Mouse (Mus musculus) liver, postnatal 0 days (tissue): Measurements from ENCODE around the gene Ndufs8. TPM values are rescaled to one million over a fixed set of nuclear protein-coding genes. Genes with fewer than 3 reads are reported as not detected.

Experiments
- ATAC-seq: fragments of 200-750 bp; cut with Nextera tagmentation; 2 replicates; pipeline ENCODE4 v1.8.0; 2017; ENCODE audit warnings: mild to moderate bottlenecking, moderate library complexity
- DNase-seq: peaks from one replicate; pipeline ENCODE4 v3.0.0-alpha.2; 2016
- H3K27ac ChIP-seq: fragments of 300-500 bp; sonication (generic); 2 replicates; pipeline ENCODE4 v1.5.1; 2014; ENCODE audit warnings: antibody characterized with exemption, moderate library complexity, mild to moderate bottlenecking, low read depth
- H3K27me3 ChIP-seq: fragments of 300-500 bp; sonication (generic); 2 replicates; pipeline ENCODE4 v1.6.1; 2014; ENCODE audit warnings: low read length, control low read depth, mixed read lengths; ENCODE audit not compliant: insufficient read depth
- H3K36me3 ChIP-seq: fragments of 300-500 bp; sonication (generic); replicated peaks from 2 replicates; pipeline ENCODE4 v1.6.1; 2014; ENCODE audit warnings: mild to moderate bottlenecking, control low read depth, low read length, moderate library complexity, mixed read lengths; ENCODE audit not compliant: insufficient read depth
- H3K4me1 ChIP-seq: fragments of 300-500 bp; sonication (generic); 2 replicates; pipeline ENCODE4 v1.6.1; 2014; ENCODE audit warnings: antibody characterized with exemption, mild to moderate bottlenecking, control low read depth; ENCODE audit not compliant: insufficient read depth
- H3K4me2 ChIP-seq: fragments of 300-500 bp; sonication (generic); 2 replicates; pipeline ENCODE4 v1.6.1; 2014; ENCODE audit warnings: low read depth, mild to moderate bottlenecking, low read length, moderate library complexity, mixed read lengths
- H3K4me3 ChIP-seq: fragments of 300-500 bp; sonication (generic); 2 replicates; pipeline ENCODE4 v1.5.1; 2014; ENCODE audit warnings: low read depth, low read length
- H3K9ac ChIP-seq: fragments of 300-500 bp; sonication (generic); replicated peaks from 2 replicates; pipeline ENCODE4 v1.6.1; 2014; ENCODE audit warnings: mild to moderate bottlenecking, moderate library complexity
- H3K9me3 ChIP-seq: fragments of 300-500 bp; sonication (generic); 2 replicates; pipeline ENCODE4 v1.6.1; 2016; ENCODE audit warnings: mild to moderate bottlenecking, control low read depth, low read length, mixed read lengths
- CTCF ChIP-seq: sonication (generic); IDR thresholded peaks from 2 replicates; pipeline ENCODE4 v1.5.1; 2016; ENCODE audit warnings: antibody characterized with exemption, low read depth
- EP300 ChIP-seq: IDR thresholded peaks from 2 replicates; pipeline ENCODE4 v1.6.1; 2016; ENCODE audit warnings: antibody characterized with exemption, low read depth, mild to moderate bottlenecking
- whole genome bisulfite sequencing: fragments of 180-500 bp; shearing (Covaris S2); extraction: QIAGEN DNeasy Blood & Tissue Kit; methylation state at CpG from one replicate; pipeline ENCODE4 v1.1.7; 2014; ENCODE audit not compliant: insufficient replicate concordance; 5-methylcytosine and 5-hydroxymethylcytosine counted together
- polyA plus RNA-seq: library from polyadenylated mRNA; unstranded; fragments of >200 nt; fragmentation: Nextera tagmentation; extraction: Ambion mirVana; gene quantifications from 2 replicates; pipeline ENCODE4 v1.2.1, GENCODE M21; 2015

Gene Ndufs8
- polyA plus RNA-seq, 1 experiment from 2014 or later = 167 TPM

DNA sequence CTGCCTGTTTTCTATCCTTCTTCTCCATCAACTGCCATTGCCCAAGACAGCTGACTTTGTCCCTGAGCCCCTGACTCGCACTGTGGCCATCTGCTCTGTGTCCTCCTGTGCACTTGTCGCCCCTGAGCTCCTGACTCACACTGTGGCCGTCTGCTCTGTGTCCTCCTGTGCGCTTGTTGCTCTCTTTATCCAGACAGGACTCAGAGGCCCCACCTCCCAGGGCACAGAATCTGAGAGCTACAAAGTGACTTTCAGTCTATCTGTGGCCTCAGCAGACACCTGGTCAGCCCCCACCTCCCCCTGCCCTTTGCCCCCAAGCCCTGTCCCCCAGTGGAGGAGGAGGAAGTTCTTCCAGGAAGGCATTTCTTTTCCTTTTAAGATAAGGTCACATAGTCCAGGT, 43.2 kb upstream of the Ndufs8 start:
- no peaks in the 10 kb centered on the region for H3K36me3 ChIP-seq
- H3K9me3 ChIP-seq = no peaks in the 10 kb centered on the region
- no peak overlapping the region for H3K4me2 ChIP-seq
- no peak for ATAC-seq
- no peaks in the 10 kb centered on the region for H3K27me3 ChIP-seq
- no peak overlapping the region for H3K27ac ChIP-seq
- H3K9ac ChIP-seq = no peak overlapping the region
- no peak for TF ChIP-seq EP300
- TF ChIP-seq CTCF = no peak
- 51% methylated on average over 4 of the region's 4 CpGs for WGBS
- no peaks in the 10 kb centered on the region for H3K4me1 ChIP-seq
- H3K4me3 ChIP-seq = no peak overlapping the region
- no peak for DNase-seq

- 0 out of 2 replicates have a peak, but pooled peaks have one; percentile 29 for ATAC-seq
- Histone ChIP-seq H3K4me2 (no peak overlapping the region), H3K9ac (no peak overlapping the region), H3K9me3 (no peaks in the 10 kb centered on the region), H3K4me3 (no peak overlapping the region), H3K36me3 (no peaks in the 10 kb centered on the region), H3K27me3 (no peaks in the 10 kb centered on the region), H3K4me1 (no peaks in the 10 kb centered on the region), H3K27ac (no peak overlapping the region)
- 78% methylated on average over 3 of the region's 3 CpGs for WGBS
- DNase-seq = no peak
- TF ChIP-seq EP300 (no peak), CTCF (no peak)
Measured at GRCm38 (mm10) chr19:3955033-3955432, 42.5 kb upstream of the Ndufs8 start.

- H3K9ac ChIP-seq = no peak overlapping the region
- TF ChIP-seq EP300 = no peak
- no peak for TF ChIP-seq CTCF
- DNase-seq (no peak), ATAC-seq (no peak)
- H3K4me1 ChIP-seq = no peaks in the 10 kb centered on the region
- no peak overlapping the region for H3K4me2 ChIP-seq
- peaks cover 21% of the 10 kb centered on the region for H3K36me3 ChIP-seq
- H3K4me3 ChIP-seq = no peak overlapping the region
- no peaks in the 10 kb centered on the region for H3K9me3 ChIP-seq
- 33% methylated on average over 1 of the region's 1 CpGs for WGBS
- no peak overlapping the region; the same call in 1 of the 2 replicates for H3K27ac ChIP-seq
- H3K27me3 ChIP-seq = no peaks in the 10 kb centered on the region
Measured at GRCm38 (mm10) chr19:3952099-3952498, 39.5 kb upstream of the Ndufs8 start.

- no peak for TF ChIP-seq CTCF
- TF ChIP-seq EP300 = no peak
- no peak for ATAC-seq
- Histone ChIP-seq H3K4me2 (no peak overlapping the region), H3K9ac (no peak overlapping the region), H3K27me3 (no peaks in the 10 kb centered on the region), H3K27ac (no peak overlapping the region; the same call in 1 of the 2 replicates), H3K4me1 (no peaks in the 10 kb centered on the region), H3K36me3 (peaks cover 24% of the 10 kb centered on the region), H3K4me3 (no peak overlapping the region), H3K9me3 (no peaks in the 10 kb centered on the region)
- no peak for DNase-seq
Measured at GRCm38 (mm10) chr19:3951461-3951860, 38.9 kb upstream of the Ndufs8 start.

DNA sequence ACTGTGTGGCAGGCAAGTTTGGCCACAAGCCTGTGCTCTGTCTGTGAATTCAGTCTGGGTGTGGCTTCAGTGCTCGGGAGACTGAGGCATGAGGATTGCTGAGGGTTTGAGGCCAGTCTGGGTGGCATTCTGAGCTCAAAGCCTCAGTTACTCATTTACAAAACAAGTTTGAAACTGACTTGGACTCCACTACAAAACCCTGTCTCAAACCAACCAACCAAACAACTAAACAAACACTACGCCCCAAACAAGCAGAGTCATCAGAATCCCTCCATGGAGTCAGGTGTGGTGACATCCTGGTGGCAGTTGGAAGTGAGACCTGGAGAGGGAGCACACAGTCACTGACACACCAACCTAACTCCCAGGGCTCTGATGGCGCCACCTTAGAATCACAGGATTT, 37.8 kb upstream of the Ndufs8 start:
- H3K4me2 ChIP-seq = no peak overlapping the region
- no peak overlapping the region for H3K27ac ChIP-seq
- H3K9me3 ChIP-seq = no peaks in the 10 kb centered on the region
- ATAC-seq (peak; percentile 47; the same call in 1 of the 2 replicates), DNase-seq (no peak)
- no peaks in the 10 kb centered on the region for H3K27me3 ChIP-seq
- peaks cover 6% of the 10 kb centered on the region; the same call in 1 of the 2 replicates for H3K4me1 ChIP-seq
- peaks cover 27% of the 10 kb centered on the region for H3K36me3 ChIP-seq
- 73% methylated on average over 3 of the region's 3 CpGs for WGBS
- TF ChIP-seq CTCF = no peak
- TF ChIP-seq EP300 = no peak
- no peak overlapping the region for H3K4me3 ChIP-seq
- H3K9ac ChIP-seq = no peak overlapping the region

GRCm38 (mm10) chr19:3948546-3948945, 36.0 kb upstream of the Ndufs8 start:
- Histone ChIP-seq H3K4me1 (peaks cover 6% of the 10 kb centered on the region; the same call in 1 of the 2 replicates), H3K9me3 (no peaks in the 10 kb centered on the region), H3K27ac (no peak overlapping the region), H3K4me2 (no peak overlapping the region), H3K27me3 (no peaks in the 10 kb centered on the region), H3K36me3 (peaks cover 34% of the 10 kb centered on the region), H3K4me3 (no peak overlapping the region), H3K9ac (no peak overlapping the region)
- DNase-seq = no peak
- no peak for ATAC-seq
- WGBS = 78% methylated on average over 14 of the region's 14 CpGs
- TF ChIP-seq CTCF (no peak), EP300 (no peak)

DNA sequence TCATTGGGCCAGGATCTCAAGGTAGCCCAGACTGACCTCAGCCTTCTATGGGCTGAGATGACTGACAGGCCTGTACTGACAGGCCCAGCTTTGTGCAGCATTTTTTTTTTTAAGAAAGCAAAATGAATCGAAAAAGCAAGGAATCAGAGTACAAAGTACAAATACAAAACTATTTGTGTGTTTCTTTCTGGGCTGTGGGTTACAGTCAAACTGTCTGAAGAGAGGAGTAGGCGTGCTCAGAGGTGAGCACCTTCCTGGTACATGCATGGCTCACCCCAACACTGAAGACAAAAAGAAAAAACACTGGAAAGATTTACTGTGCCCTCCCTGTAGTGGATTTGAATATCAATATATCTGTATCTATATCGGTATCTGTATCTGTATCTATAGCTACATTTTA, 35.2 kb upstream of the Ndufs8 start:
- no peak overlapping the region for H3K4me2 ChIP-seq
- peaks cover 34% of the 10 kb centered on the region for H3K36me3 ChIP-seq
- H3K9ac ChIP-seq = no peak overlapping the region
- peaks cover 13% of the 10 kb centered on the region for H3K4me1 ChIP-seq
- no peak for TF ChIP-seq EP300
- no peak for TF ChIP-seq CTCF
- DNase-seq (no peak), ATAC-seq (no peak)
- WGBS = 72% methylated on average over 3 of the region's 3 CpGs
- H3K9me3 ChIP-seq = no peaks in the 10 kb centered on the region
- H3K4me3 ChIP-seq = no peak overlapping the region
- no peaks in the 10 kb centered on the region for H3K27me3 ChIP-seq
- H3K27ac ChIP-seq = no peak overlapping the region
